Mouse (Mus musculus): Measurements from ENCODE around the gene Nol12.

Gene Nol12

GRCm38 (mm10) chr15:78934784-78935320, at the start of gene Nol12:
TSS of gene Nol12 (plus strand) at chr15:78934933.
- peak; percentile 85 for DNase-seq (ENCODE audit: low read depth, low spot score)

- no peak for DNase-seq (ENCODE audit: low read depth, low spot score)
These were observed 45.3 kb upstream of the Nol12 start for GRCm38 (mm10) chr15:78889401-78889853.

- no peak for DNase-seq (ENCODE audit: low read depth, low spot score)
These were observed 42.3 kb upstream of the Nol12 start for GRCm38 (mm10) chr15:78892440-78892839.

- no peak for DNase-seq (ENCODE audit: low read depth, low spot score)
These were observed 40.0 kb upstream of the Nol12 start for GRCm38 (mm10) chr15:78894726-78895125.

GRCm38 (mm10) chr15:78895741-78896140, 39.0 kb upstream of the Nol12 start:
- DNase-seq (ENCODE audit: low read depth, low spot score): no peak

GRCm38 (mm10) chr15:78896149-78896548, 38.6 kb upstream of the Nol12 start:
- DNase-seq (ENCODE audit: low read depth, low spot score): no peak

- DNase-seq (ENCODE audit: low read depth, low spot score): no peak
These were observed 37.2 kb upstream of the Nol12 start for GRCm38 (mm10) chr15:78897488-78897887.

GRCm38 (mm10) chr15:78898507-78899001, 36.2 kb upstream of the Nol12 start:
- DNase-seq (ENCODE audit: low read depth, low spot score): no peak

- no peak for DNase-seq (ENCODE audit: low read depth, low spot score)
These were observed 35.4 kb upstream of the Nol12 start, which contains the start of gene Gm49510 for GRCm38 (mm10) chr15:78899409-78899739. TSS of gene Gm49510 (plus strand) at chr15:78899667.

GRCm38 (mm10) chr15:78899740-78900584, 34.8 kb upstream of the Nol12 start, which contains the start of gene Sh3bp1:
TSS of gene Sh3bp1 (plus strand) at chr15:78899768.
- DNase-seq (ENCODE audit: low read depth, low spot score): no peak

- DNase-seq (ENCODE audit: low read depth, low spot score): no peak
These were observed 33.9 kb upstream of the Nol12 start for GRCm38 (mm10) chr15:78900585-78901421.

- DNase-seq (ENCODE audit: low read depth, low spot score): no peak
These were observed 33.3 kb upstream of the Nol12 start for GRCm38 (mm10) chr15:78901422-78901789.

GRCm38 (mm10) chr15:78903243-78903642, 31.5 kb upstream of the Nol12 start:
- DNase-seq (ENCODE audit: low read depth, low spot score): peak; percentile 72

- DNase-seq (ENCODE audit: low read depth, low spot score): no peak
These were observed 26.3 kb upstream of the Nol12 start for GRCm38 (mm10) chr15:78908399-78908798.

GRCm38 (mm10) chr15:78908982-78909381, 25.8 kb upstream of the Nol12 start:
- no peak for DNase-seq (ENCODE audit: low read depth, low spot score)

- no peak for DNase-seq (ENCODE audit: low read depth, low spot score)
These were observed 22.7 kb upstream of the Nol12 start for GRCm38 (mm10) chr15:78912040-78912439.

- DNase-seq (ENCODE audit: low read depth, low spot score): peak; percentile 98
These were observed 21.1 kb upstream of the Nol12 start, which contains the start of gene Pdxp for GRCm38 (mm10) chr15:78913632-78914090. TSS of gene Pdxp (plus strand) at chr15:78913919.

GRCm38 (mm10) chr15:78914091-78914822, 20.5 kb upstream of the Nol12 start:
- peak; percentile 51 for DNase-seq (ENCODE audit: low read depth, low spot score)

GRCm38 (mm10) chr15:78914823-78915659, 19.7 kb upstream of the Nol12 start:
- DNase-seq (ENCODE audit: low read depth, low spot score): no peak

- peak; percentile 70 for DNase-seq (ENCODE audit: low read depth, low spot score)
These were observed 19.1 kb upstream of the Nol12 start for GRCm38 (mm10) chr15:78915660-78916017.
